Mouse (Mus musculus) olfactory bulb, adult 2 months (tissue): ENCODE measurements around the gene Adss.

Experiments
- CTCF ChIP-seq: fragments of 200-500 bp; IDR thresholded peaks from 2 replicates; pipeline ENCODE4 v1.5.1; 2012; ENCODE audit warnings: low read depth, mild to moderate bottlenecking, low read length, moderate library complexity; ENCODE audit not compliant: insufficient read depth
- POLR2A ChIP-seq: fragments of 200-500 bp; IDR thresholded peaks from 2 replicates; pipeline ENCODE4 v1.6.1; 2012; ENCODE audit warnings: mild to moderate bottlenecking, low read depth, low read length, moderate library complexity; ENCODE audit not compliant: insufficient read depth

DNA sequence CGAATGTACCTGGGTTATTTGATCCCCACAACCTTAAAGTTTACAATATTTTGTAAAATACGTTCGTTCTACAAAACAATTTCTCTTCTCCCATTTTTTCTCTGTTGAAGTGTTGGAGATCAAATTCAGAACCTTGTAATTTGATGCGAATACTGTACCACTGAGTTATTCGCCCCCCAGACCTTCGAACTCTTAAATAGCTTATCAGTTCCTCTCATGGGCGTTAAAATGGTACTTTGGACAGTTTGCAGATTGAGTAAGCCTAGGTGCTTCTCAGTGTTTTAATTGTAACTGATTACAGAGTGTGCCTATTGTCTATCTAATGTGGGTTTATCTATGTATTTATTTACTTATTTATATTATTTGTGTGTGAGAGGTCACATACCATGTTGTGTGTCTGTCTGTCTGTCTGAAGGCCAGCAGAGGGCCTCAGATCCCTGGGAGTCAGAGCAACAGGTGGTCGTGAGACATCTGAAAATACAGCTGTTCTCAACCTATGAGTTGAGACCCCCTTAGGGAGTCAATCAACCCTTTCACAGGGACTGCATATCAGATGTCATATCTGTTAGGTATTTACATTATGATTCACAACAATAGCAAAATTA lies 942 bp upstream of the Adss start:
- TF ChIP-seq CTCF = no peak
- TF ChIP-seq POLR2A = no peak
